Mouse (Mus musculus): Measurements from ENCODE around the gene Nedd4. TPM values are rescaled to one million over a fixed set of nuclear protein-coding genes. Genes with fewer than 3 reads are reported as not detected.
A peak's percentile ranks its signal among the peaks of the same experiment; 100 is the strongest.

The Nedd4 gene
- total and polyA plus RNA-seq, 3 experiments, result 167 to 583 (median 216) TPM

DNA sequence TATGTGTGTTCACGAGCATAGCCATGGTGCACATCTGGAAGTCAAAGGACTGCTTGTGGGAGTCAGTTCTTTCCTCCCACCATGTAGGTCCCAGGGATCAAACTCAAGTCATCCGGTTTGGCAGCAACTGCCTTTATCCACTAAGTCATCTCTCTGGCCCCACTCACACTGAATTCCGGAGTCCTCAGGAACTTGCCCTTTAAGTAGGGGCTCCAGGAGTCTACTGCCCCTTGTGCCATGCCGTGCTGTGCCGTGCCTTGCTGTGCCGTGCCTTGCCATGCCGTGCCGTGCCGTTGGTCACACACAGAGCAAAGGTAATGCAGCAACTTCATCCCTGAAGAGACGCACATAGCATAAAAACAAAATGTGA lies 129.1 kb downstream of the Nedd4 start:
- H3K27me3 ChIP-seq (ENCODE audit: control insufficient read depth in 1 of 2, insufficient read depth in 2 of 2, low read length in 2 of 2), result no peaks in the 10 kb centered on the region
- peaks cover 0 to 5% of the 10 kb centered on the region in 2 experiments; a peak in 1 of 4 replicates for H3K36me3 ChIP-seq (ENCODE audit: control insufficient read depth in 1 of 2, insufficient read depth in 2 of 2, low read length in 2 of 2)
- TF ChIP-seq TAL1 (IDR thresholded peaks at IDR 0.05; ENCODE audit: low read length) (no peak), RAD21 (IDR thresholded peaks at IDR 0.05; ENCODE audit: low read depth, low read length) (no peak), ZNF384 (IDR thresholded peaks at IDR 0.05; ENCODE audit: low read depth, low read length) (no peak), MAFK (IDR thresholded peaks at IDR 0.05; ENCODE audit: borderline replicate concordance, low read depth, low read length) (no peak)
- peak overlapping the region; percentile 44 for H3K9ac ChIP-seq (ENCODE audit: control insufficient read depth, low read depth, low read length, poor library complexity, severe bottlenecking)
- peak overlapping the region; percentile 37; the same call in 1 of the 2 replicates for H3K27ac ChIP-seq (ENCODE audit: control insufficient read depth, low read depth, low read length)
- H3K4me1 ChIP-seq (ENCODE audit: control insufficient read depth in 1 of 2, insufficient read depth in 2 of 2, low read length in 2 of 2), result peaks cover 0 to 14% of the 10 kb centered on the region in 2 experiments; a peak in 3 of 4 replicates
- peak overlapping the region; percentile 18 to 44; a peak in 3 of 4 replicates for H3K4me3 ChIP-seq (ENCODE audit: control insufficient read depth in 1 of 2, insufficient read depth in 1 of 2, low read depth in 2 of 2, low read length in 2 of 2)
- no peaks in the 10 kb centered on the region for H3K9me3 ChIP-seq (replicated peaks; ENCODE audit: insufficient read depth, low read length)
- no peak for DNase-seq (ENCODE audit: low read depth, low spot score)
- no peaks in the 10 kb centered on the region for H3K79me2 ChIP-seq (ENCODE audit: control insufficient read depth, insufficient read depth, low read length, poor library complexity)

DNA sequence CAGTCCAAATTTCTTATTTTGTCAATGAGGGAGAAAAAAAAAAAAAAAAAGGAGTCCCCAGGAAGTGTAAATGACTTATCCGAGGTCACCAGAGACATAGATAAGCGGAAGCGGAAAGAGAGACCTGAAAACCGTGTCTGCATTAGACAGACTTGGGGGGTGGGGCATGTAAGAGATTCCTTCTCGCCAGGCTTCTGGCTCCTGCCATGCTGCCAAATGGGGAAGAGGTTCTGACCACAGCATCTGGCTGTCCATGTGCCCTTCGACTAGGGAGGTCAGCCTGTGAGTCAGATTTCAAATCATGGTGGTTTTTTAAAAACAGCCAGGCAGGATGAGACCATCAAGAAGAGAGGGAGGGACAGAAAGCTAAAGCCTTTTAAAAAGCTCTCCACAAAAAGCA lies 129.5 kb downstream of the Nedd4 start:
- peak overlapping the region; percentile 1 to 18; a peak in 2 of 4 replicates for H3K4me3 ChIP-seq (ENCODE audit: control insufficient read depth in 1 of 2, insufficient read depth in 1 of 2, low read depth in 2 of 2, low read length in 2 of 2)
- peak; percentile 62; the same call in 1 of the 2 replicates for TF ChIP-seq BHLHE40 (IDR thresholded peaks at IDR 0.05; ENCODE audit: borderline replicate concordance, low read depth, low read length)
- TF ChIP-seq MYC (IDR thresholded peaks at IDR 0.05; ENCODE audit: low read depth, low read length), result peak; percentile 83
- peak; percentile 83 for TF ChIP-seq SIN3A (IDR thresholded peaks at IDR 0.05; ENCODE audit: low read length)
- TF ChIP-seq GATA1 (IDR thresholded peaks at IDR 0.05; ENCODE audit: low read depth, low read length), result peak; percentile 94
- TF ChIP-seq ZNF384 (IDR thresholded peaks at IDR 0.05; ENCODE audit: low read depth, low read length), result peak; percentile 98
- peak; percentile 96 for TF ChIP-seq RCOR1 (IDR thresholded peaks at IDR 0.05; ENCODE audit: low read depth, low read length)
- TF ChIP-seq ZKSCAN1 (IDR thresholded peaks at IDR 0.05; ENCODE audit: low read depth, low read length), result no peak; the same call in 1 of the 2 replicates
- peak; percentile 85 for TF ChIP-seq MAX (IDR thresholded peaks at IDR 0.05; ENCODE audit: low read length)
- peak; percentile 73 for TF ChIP-seq HCFC1 (IDR thresholded peaks at IDR 0.05; ENCODE audit: low read depth, low read length)
- TF ChIP-seq TAL1 (IDR thresholded peaks at IDR 0.05; ENCODE audit: low read length), result peak; percentile 93
- TF ChIP-seq ETS1 (IDR thresholded peaks at IDR 0.05; ENCODE audit: low read depth, low read length), result peak; percentile 82
- TF ChIP-seq GABPA (IDR thresholded peaks at IDR 0.05; ENCODE audit: low read depth, low read length), result no peak
- peak; percentile 63; the same call in 1 of the 2 replicates for TF ChIP-seq ELF1 (IDR thresholded peaks at IDR 0.05; ENCODE audit: low read depth, low read length)
- TF ChIP-seq MXI1 (IDR thresholded peaks at IDR 0.05; ENCODE audit: low read depth, low read length), result peak; percentile 73
- TF ChIP-seq TCF12 (IDR thresholded peaks at IDR 0.05; ENCODE audit: low read depth, low read length), result peak; percentile 96
- TF ChIP-seq CHD2 (IDR thresholded peaks at IDR 0.05; ENCODE audit: low read length), result peak; percentile 70
- TF ChIP-seq JUND (IDR thresholded peaks at IDR 0.05; ENCODE audit: low read depth, low read length), result peak; percentile 78; the same call in 1 of the 2 replicates
- peak; percentile 95 to 97 for TF ChIP-seq EP300 (IDR thresholded peaks at IDR 0.05; ENCODE audit: low read depth in 1 of 2, low read length in 2 of 2)
- no peak for TF ChIP-seq CTCF (IDR thresholded peaks at IDR 0.05 in 2 of 3, conservative IDR thresholded peaks at IDR 0.05 in 1 of 3; ENCODE audit: control insufficient read depth in 1 of 3, insufficient read depth in 1 of 3, low read depth in 2 of 3, low read length in 3 of 3, poor library complexity in 1 of 3, severe bottlenecking in 1 of 3)
- no peak for TF ChIP-seq MEF2A (IDR thresholded peaks at IDR 0.05; ENCODE audit: extremely low read depth, insufficient replicate concordance, low read depth, low read length, poor library complexity, severe bottlenecking)
- TF ChIP-seq USF1 (IDR thresholded peaks at IDR 0.05; ENCODE audit: low read depth, low read length), result no peak
- TF ChIP-seq SMC3 (IDR thresholded peaks at IDR 0.05; ENCODE audit: low read depth, low read length), result no peak
- H3K4me1 ChIP-seq (ENCODE audit: control insufficient read depth in 1 of 2, insufficient read depth in 2 of 2, low read length in 2 of 2), result peaks cover 0 to 10% of the 10 kb centered on the region in 2 experiments; a peak in 2 of 4 replicates
- H3K27ac ChIP-seq (ENCODE audit: control insufficient read depth, low read depth, low read length), result no peak overlapping the region
- no peaks in the 10 kb centered on the region for H3K79me2 ChIP-seq (ENCODE audit: control insufficient read depth, insufficient read depth, low read length, poor library complexity)
- H3K9me3 ChIP-seq (replicated peaks; ENCODE audit: insufficient read depth, low read length), result no peaks in the 10 kb centered on the region
- H3K36me3 ChIP-seq (ENCODE audit: control insufficient read depth in 1 of 2, insufficient read depth in 2 of 2, low read length in 2 of 2), result 0 out of 4 replicates have a peak, but pooled peaks cover 0 to 4% of the 10 kb centered on the region in 2 experiments
- H3K9ac ChIP-seq (ENCODE audit: control insufficient read depth, low read depth, low read length, poor library complexity, severe bottlenecking), result no peak overlapping the region
- peak; percentile 93 for DNase-seq (ENCODE audit: low read depth, low spot score)
- H3K27me3 ChIP-seq (ENCODE audit: control insufficient read depth in 1 of 2, insufficient read depth in 2 of 2, low read length in 2 of 2), result no peaks in the 10 kb centered on the region
